Mouse (Mus musculus) MN1 (cell line): ENCODE data around the gene Capzb.

Source experiments
- DNase-seq: peaks from one replicate; pipeline ENCODE4 v3.0.0-alpha.2; 2016; ENCODE audit warnings: low spot score

Capzb gene

GRCm38 (mm10) chr4:139238612-139239011, 45.9 kb downstream of the Capzb start:
- DNase-seq, result no peak

- DNase-seq, result peak; percentile 71
Measured at GRCm38 (mm10) chr4:139240334-139240733, 47.6 kb downstream of the Capzb start.

GRCm38 (mm10) chr4:139241678-139242606, 49.2 kb downstream of the Capzb start:
- DNase-seq, result no peak

- no peak for DNase-seq
Measured at GRCm38 (mm10) chr4:139242607-139242955, 49.9 kb downstream of the Capzb start.

- DNase-seq, result peak; percentile 49
Measured at GRCm38 (mm10) chr4:139244176-139244575, 51.5 kb downstream of the Capzb start.

GRCm38 (mm10) chr4:139244766-139245165, 52.1 kb downstream of the Capzb start:
- no peak for DNase-seq

- DNase-seq, result no peak
Measured at GRCm38 (mm10) chr4:139245534-139245933, 52.8 kb downstream of the Capzb start.

- peak; percentile 55 for DNase-seq
Measured at GRCm38 (mm10) chr4:139246130-139246877, 53.6 kb downstream of the Capzb start.

GRCm38 (mm10) chr4:139247966-139248365, 55.3 kb downstream of the Capzb start:
- DNase-seq, result no peak

GRCm38 (mm10) chr4:139248736-139249135, 56.0 kb downstream of the Capzb start:
- no peak for DNase-seq

- DNase-seq, result no peak
Measured at GRCm38 (mm10) chr4:139250043-139250442, 57.3 kb downstream of the Capzb start.

- DNase-seq, result no peak
Measured at GRCm38 (mm10) chr4:139250886-139251285, 58.2 kb downstream of the Capzb start.

GRCm38 (mm10) chr4:139252051-139252760, 59.5 kb downstream of the Capzb start:
- DNase-seq, result peak; percentile 89

- no peak for DNase-seq
Measured at GRCm38 (mm10) chr4:139253206-139253605, 60.5 kb downstream of the Capzb start.

- no peak for DNase-seq
Measured at GRCm38 (mm10) chr4:139256146-139256545, 63.4 kb downstream of the Capzb start.

- DNase-seq, result no peak
Measured at GRCm38 (mm10) chr4:139256708-139257107, 64.0 kb downstream of the Capzb start.

- DNase-seq, result no peak
Measured at GRCm38 (mm10) chr4:139258621-139259301, 66.1 kb downstream of the Capzb start.

GRCm38 (mm10) chr4:139259302-139259871, 66.7 kb downstream of the Capzb start:
- no peak for DNase-seq

GRCm38 (mm10) chr4:139262981-139263380, 70.3 kb downstream of the Capzb start:
- DNase-seq, result no peak

- DNase-seq, result no peak
Measured at GRCm38 (mm10) chr4:139265783-139266499, 73.2 kb downstream of the Capzb start.

- peak; percentile 55 for DNase-seq
Measured at GRCm38 (mm10) chr4:139266500-139266865, 73.8 kb downstream of the Capzb start.
